Mouse (Mus musculus) intestine, postnatal 0 days (tissue): Measurements from ENCODE around the gene 5330417H12Rik. TPM values are rescaled to one million over a fixed set of nuclear protein-coding genes. Genes with fewer than 3 reads are reported as not detected.
A peak's percentile ranks its signal among the peaks of the same experiment; 100 is the strongest.

ENCODE experiments used
- ATAC-seq: fragments of 200-750 bp; cut with Nextera tagmentation; 2 replicates; pipeline ENCODE4 v1.8.0; 2017; ENCODE audit warnings: mild to moderate bottlenecking, moderate TSS enrichment, moderate library complexity
- H3K27ac ChIP-seq: fragments of 300-500 bp; sonication (generic); 2 replicates; pipeline ENCODE4 v1.5.1; 2014; ENCODE audit warnings: mild to moderate bottlenecking, low read depth, low read length, moderate library complexity
- H3K27me3 ChIP-seq: fragments of 300-500 bp; sonication (generic); replicated peaks from 2 replicates; pipeline ENCODE4 v1.6.1; 2014; ENCODE audit warnings: low read length, mixed read lengths; ENCODE audit not compliant: control insufficient read depth, insufficient read depth
- H3K36me3 ChIP-seq: fragments of 300-500 bp; sonication (generic); 2 replicates; pipeline ENCODE4 v1.6.1; 2014; ENCODE audit warnings: mild to moderate bottlenecking, moderate library complexity; ENCODE audit not compliant: control insufficient read depth, insufficient read depth
- H3K4me1 ChIP-seq: fragments of 300-500 bp; sonication (generic); replicated peaks from 2 replicates; pipeline ENCODE4 v1.6.1; 2014; ENCODE audit warnings: antibody characterized with exemption, low read length, mixed read lengths; ENCODE audit not compliant: control insufficient read depth, insufficient read depth
- H3K4me2 ChIP-seq: fragments of 300-500 bp; sonication (generic); replicated peaks from 2 replicates; pipeline ENCODE4 v1.6.1; 2014; ENCODE audit warnings: low read depth, mild to moderate bottlenecking, moderate library complexity
- H3K4me3 ChIP-seq: fragments of 300-500 bp; sonication (generic); 2 replicates; pipeline ENCODE4 v1.5.1; 2014; ENCODE audit warnings: low read depth, low read length
- H3K9ac ChIP-seq: fragments of 300-500 bp; sonication (generic); 2 replicates; pipeline ENCODE4 v1.6.1; 2014; ENCODE audit warnings: mild to moderate bottlenecking, low read depth, low read length
- H3K9me3 ChIP-seq: fragments of 300-500 bp; sonication (generic); 2 replicates; pipeline ENCODE4 v1.6.1; 2016; ENCODE audit warnings: mixed run types; ENCODE audit not compliant: control insufficient read depth
- CTCF ChIP-seq: sonication (generic); IDR thresholded peaks from 2 replicates; pipeline ENCODE4 v1.5.1; 2016; ENCODE audit warnings: low read depth, mild to moderate bottlenecking, control low read depth, antibody characterized with exemption, moderate library complexity
- WGBS: fragments of 180-500 bp; shearing (Covaris S2); extraction: QIAGEN DNeasy Blood & Tissue Kit; methylation state at CpG from one replicate; pipeline ENCODE4 v1.1.7; 2014; 5-methylcytosine and 5-hydroxymethylcytosine counted together
- polyA plus RNA-seq: library from polyadenylated mRNA; unstranded; fragments of >200 nt; fragmentation: Nextera tagmentation; extraction: Ambion mirVana; gene quantifications from 2 replicates; pipeline ENCODE4 v1.2.1, GENCODE M21; 2015

5330417H12Rik gene
- polyA plus RNA-seq, 1 experiment from 2014 or later = not detected

GRCm38 (mm10) chr7:107663621-107664020 lies 38.7 kb upstream of the 5330417H12Rik start:
- 34% methylated on average over 6 of the region's 6 CpGs for WGBS
- Histone ChIP-seq H3K4me3 (no peak overlapping the region), H3K4me1 (peaks cover 17% of the 10 kb centered on the region), H3K27ac (peak overlapping the region; percentile 92), H3K36me3 (no peaks in the 10 kb centered on the region), H3K9ac (no peak overlapping the region), H3K9me3 (no peaks in the 10 kb centered on the region), H3K4me2 (peak overlapping the region; percentile 78), H3K27me3 (no peaks in the 10 kb centered on the region)
- ATAC-seq = peak; percentile 63
- TF ChIP-seq CTCF = no peak

DNA sequence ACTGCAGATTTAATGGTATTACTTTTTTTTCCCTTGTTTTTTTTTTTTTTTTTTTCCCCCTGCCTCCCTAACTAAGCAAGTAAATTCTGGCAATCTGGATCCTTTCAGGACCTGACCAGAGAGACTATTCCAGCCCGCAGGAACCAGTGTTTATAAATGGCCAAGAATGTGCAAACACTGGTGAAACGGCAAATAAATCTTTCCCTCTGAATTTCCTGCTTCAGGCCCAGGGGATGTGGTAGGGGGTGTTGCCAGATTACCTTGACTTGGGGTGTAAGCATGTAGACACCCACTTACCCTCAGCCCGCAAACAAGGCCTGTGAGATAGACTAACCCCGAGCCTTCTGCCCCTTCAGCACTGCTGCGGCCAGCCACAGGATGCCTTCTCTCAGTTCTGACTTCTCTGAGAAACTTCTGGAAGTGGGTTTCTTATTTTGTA lies 36.9 kb upstream of the 5330417H12Rik start:
- H3K4me2 ChIP-seq = no peak overlapping the region
- no peaks in the 10 kb centered on the region for H3K27me3 ChIP-seq
- TF ChIP-seq CTCF = no peak
- no peak overlapping the region for H3K27ac ChIP-seq
- WGBS = 53% methylated on average over 5 of the region's 5 CpGs
- H3K4me3 ChIP-seq = no peak overlapping the region
- ATAC-seq = no peak
- H3K4me1 ChIP-seq = peaks cover 4% of the 10 kb centered on the region
- H3K9me3 ChIP-seq = no peaks in the 10 kb centered on the region
- no peak overlapping the region for H3K9ac ChIP-seq
- no peaks in the 10 kb centered on the region for H3K36me3 ChIP-seq

DNA sequence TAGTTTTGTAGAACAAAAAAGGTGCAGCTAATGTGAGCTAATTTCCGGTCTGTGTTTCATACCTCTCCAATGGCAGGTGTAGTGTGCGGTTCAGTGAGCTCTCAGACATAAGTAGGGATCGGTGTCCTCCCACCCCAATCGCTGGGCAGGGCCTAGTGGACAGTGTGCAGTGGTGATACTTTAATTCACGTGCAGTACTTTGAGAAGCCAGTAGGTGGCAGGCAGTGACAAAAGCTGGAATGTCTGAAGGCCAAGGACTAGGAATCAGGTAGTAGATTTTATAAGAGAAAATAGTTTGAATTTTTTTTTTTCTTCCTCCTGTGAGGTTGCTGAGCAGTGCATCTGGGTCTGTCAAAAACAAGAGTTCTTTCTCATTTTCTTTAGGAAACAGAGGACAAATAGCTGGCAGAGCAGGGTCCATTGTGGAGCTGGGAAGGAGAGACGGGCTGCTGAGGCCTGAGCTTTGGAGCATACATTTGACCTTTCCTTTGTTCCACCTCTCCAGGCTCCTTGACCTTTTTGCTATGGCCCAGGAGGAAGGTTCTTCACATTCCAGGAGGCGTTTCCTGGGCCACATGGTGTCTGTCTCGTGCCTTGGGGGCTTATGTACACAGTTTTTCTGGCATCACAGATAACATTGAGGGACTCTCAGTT lies 36.4 kb upstream of the 5330417H12Rik start:
- Histone ChIP-seq H3K27ac (no peak overlapping the region), H3K27me3 (no peaks in the 10 kb centered on the region), H3K9me3 (no peaks in the 10 kb centered on the region), H3K4me1 (peaks cover 4% of the 10 kb centered on the region), H3K36me3 (no peaks in the 10 kb centered on the region), H3K4me2 (no peak overlapping the region), H3K9ac (no peak overlapping the region), H3K4me3 (no peak overlapping the region)
- ATAC-seq = no peak
- WGBS = 19% methylated on average over 8 of the region's 8 CpGs
- peak; percentile 95 for TF ChIP-seq CTCF

DNA sequence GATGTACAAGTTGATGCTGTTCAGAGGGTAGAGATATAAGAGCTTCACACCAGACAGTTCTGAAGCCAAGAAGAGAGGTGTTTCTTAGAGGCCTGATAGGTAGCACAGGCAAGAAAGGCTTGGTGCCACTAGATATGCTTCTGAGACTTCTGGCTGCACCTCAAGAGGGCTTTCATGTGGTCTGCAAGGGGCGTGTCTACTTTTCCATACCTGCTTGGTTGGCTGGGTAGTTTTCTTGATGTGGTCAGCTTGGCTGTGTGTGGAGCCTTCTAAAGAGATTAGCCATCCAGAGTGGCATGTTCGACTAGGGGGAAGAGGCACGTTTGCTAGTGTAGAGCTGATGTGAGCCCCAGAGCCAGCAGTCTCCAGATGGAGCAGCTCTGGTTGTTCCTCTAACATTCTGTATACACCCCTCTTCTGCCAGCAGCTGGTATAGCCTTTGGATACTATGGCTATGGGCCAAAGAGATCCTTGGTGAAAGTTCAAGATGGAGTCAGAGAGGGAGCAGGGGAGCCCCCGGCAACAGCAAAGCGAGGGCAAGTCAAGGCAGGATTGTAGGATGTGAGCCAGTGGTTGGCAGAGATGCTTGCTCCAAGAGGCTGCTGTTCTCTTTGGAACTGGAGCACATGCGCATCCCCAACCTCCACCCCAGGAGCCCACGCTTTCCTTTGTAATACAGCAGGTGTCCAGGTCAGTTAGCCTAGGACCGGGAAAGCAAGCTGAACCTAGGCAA lies 34.4 kb upstream of the 5330417H12Rik start:
- no peaks in the 10 kb centered on the region for H3K9me3 ChIP-seq
- H3K27me3 ChIP-seq = no peaks in the 10 kb centered on the region
- no peak overlapping the region for H3K4me2 ChIP-seq
- no peak overlapping the region for H3K27ac ChIP-seq
- H3K4me3 ChIP-seq = no peak overlapping the region
- H3K36me3 ChIP-seq = no peaks in the 10 kb centered on the region
- H3K9ac ChIP-seq = no peak overlapping the region
- 81% methylated on average over 8 of the region's 8 CpGs for WGBS
- peaks cover 4% of the 10 kb centered on the region for H3K4me1 ChIP-seq
- no peak for TF ChIP-seq CTCF
- no peak for ATAC-seq

GRCm38 (mm10) chr7:107656451-107656850 lies 31.5 kb upstream of the 5330417H12Rik start:
- Histone ChIP-seq H3K4me1 (no peaks in the 10 kb centered on the region; the same call in 1 of the 2 replicates), H3K4me3 (no peak overlapping the region), H3K27ac (no peak overlapping the region), H3K27me3 (no peaks in the 10 kb centered on the region), H3K36me3 (no peaks in the 10 kb centered on the region), H3K9me3 (no peaks in the 10 kb centered on the region), H3K9ac (no peak overlapping the region), H3K4me2 (no peak overlapping the region)
- no peak for ATAC-seq
- no peak for TF ChIP-seq CTCF
- 47% methylated on average over 6 of the region's 6 CpGs for WGBS

DNA sequence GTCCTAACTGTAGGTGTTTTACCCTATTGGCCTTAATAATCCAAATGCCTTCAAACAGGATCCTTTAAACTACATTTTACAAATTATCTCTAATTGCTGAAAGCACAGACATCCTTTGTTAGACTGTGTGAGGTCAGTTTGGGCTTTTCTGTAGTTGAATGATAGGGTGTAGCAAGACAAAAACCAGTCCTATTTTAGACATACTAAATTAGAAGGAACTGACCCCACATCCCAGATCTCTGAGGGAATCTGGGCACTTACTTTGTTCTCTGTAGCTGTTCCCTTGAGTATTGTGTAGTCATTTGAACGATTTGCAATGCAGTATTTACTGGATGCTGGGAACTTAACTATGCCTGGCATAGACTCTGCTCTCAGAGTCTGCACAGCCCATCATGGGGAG lies 26.9 kb upstream of the 5330417H12Rik start:
- WGBS = 47% methylated on average over 1 of the region's 1 CpGs
- ATAC-seq = no peak

More for the DNA sequence above, 26.9 kb upstream of the 5330417H12Rik start:
- Histone ChIP-seq H3K4me2 (no peak overlapping the region), H3K27me3 (no peaks in the 10 kb centered on the region), H3K27ac (no peak overlapping the region), H3K9me3 (no peaks in the 10 kb centered on the region), H3K36me3 (no peaks in the 10 kb centered on the region), H3K4me1 (no peaks in the 10 kb centered on the region), H3K4me3 (no peak overlapping the region), H3K9ac (no peak overlapping the region)
- no peak for TF ChIP-seq CTCF
